Mouse (Mus musculus): ENCODE data around the gene Abcd3. TPM values are rescaled to one million over a fixed set of nuclear protein-coding genes. Genes with fewer than 3 reads are reported as not detected.

Abcd3 gene
- polyA plus RNA-seq, 1 experiment from 2014 or later: 94.1 TPM

DNA sequence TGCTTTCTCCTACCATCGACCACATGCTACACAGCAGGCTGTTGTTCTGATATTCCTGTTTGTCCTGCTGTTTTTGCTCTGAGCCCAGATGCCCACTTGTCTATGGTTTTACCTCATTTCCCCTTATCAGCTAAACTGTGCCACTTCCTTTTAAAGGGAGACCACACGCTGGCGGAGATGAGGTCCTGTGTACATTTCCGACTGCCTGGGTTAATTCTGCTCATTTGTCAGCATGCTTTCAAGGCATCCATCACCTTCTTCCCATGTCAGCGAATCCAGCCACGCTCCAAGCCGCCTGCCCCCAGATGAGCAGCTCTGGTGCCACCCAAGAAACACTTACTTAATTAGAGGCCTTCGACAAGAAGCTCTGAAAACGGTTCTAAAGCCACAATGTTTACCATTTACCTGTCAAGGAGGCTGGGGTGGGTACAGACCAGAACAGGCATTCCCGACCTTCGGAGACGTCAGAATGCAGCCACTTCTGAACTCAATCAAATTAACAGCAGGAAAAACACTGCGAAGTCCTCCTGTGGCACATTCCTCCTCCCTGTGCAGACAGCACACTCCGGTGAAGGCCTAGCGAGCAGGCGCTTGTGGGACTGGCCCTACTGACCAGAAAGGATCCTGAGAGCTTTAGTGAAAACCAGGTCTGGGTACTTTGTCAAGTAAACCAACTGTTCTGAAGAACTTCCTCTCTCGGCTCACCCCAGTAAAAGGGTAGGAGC is 75.5 kb downstream of the Abcd3 start:
- Histone ChIP-seq H3K4me2 (replicated peaks; ENCODE audit: low read depth, low read length) (no peak overlapping the region), H3K36me3 (ENCODE audit: insufficient read depth, low read length) (no peaks in the 10 kb centered on the region), H3K27ac (ENCODE audit: low read length) (peak overlapping the region; percentile 35; the same call in 1 of the 2 replicates), H3K27me3 (replicated peaks; ENCODE audit: insufficient read depth, low read length) (no peaks in the 10 kb centered on the region), H3K4me3 (ENCODE audit: low read depth, low read length) (no peak overlapping the region), H3K9me3 (ENCODE audit: low read length) (no peaks in the 10 kb centered on the region), H3K4me1 (ENCODE audit: insufficient read depth, low read depth, low read length) (0 out of 2 replicates have a peak, but pooled peaks cover 3% of the 10 kb centered on the region), H3K9ac (replicated peaks; ENCODE audit: low read depth) (no peak overlapping the region)
- WGBS: 28% methylated on average over 17 of the region's 17 CpGs
- peak; percentile 50 for ATAC-seq
- DNase-seq (ENCODE audit: low spot score): peak; percentile 56
- TF ChIP-seq CTCF (IDR thresholded peaks at IDR 0.05): no peak
- TF ChIP-seq EP300 (IDR thresholded peaks at IDR 0.05): 0 out of 2 replicates have a peak, but pooled peaks have one; percentile 22

DNA sequence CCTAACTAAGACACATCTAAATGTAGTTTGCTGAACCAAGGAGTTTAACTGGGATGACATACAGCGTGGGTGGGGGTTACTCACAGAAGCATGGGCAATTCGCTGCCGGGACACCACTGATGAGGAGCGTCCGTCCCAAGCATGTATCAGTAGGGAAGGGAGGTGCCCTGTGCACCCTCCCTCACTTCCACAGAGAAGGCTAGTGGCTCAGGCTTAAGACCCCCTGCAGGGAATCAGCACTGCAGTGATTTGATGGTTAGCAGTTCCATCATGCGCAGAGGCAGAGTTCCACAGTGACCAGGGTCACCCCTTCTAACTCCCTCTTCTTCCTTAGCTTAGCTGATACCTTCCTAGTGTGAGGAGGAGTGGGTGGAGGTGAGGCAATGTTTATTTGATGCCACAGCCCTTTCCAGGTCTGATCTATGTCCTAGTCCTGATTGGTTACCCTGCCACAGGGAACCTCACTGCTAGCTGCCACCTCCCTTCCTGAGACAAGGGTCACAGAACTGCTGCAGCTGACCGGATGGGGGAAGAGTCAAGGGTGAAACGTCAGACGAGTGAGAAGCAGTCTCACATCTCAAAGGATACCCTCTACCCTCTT is 76.3 kb downstream of the Abcd3 start:
- no peaks in the 10 kb centered on the region for H3K27me3 ChIP-seq (replicated peaks; ENCODE audit: insufficient read depth, low read length)
- 64% methylated on average over 9 of the region's 9 CpGs for WGBS
- H3K9ac ChIP-seq (replicated peaks; ENCODE audit: low read depth): no peak overlapping the region
- no peak overlapping the region for H3K4me3 ChIP-seq (ENCODE audit: low read depth, low read length)
- 0 out of 2 replicates have a peak, but pooled peaks cover 3% of the 10 kb centered on the region for H3K4me1 ChIP-seq (ENCODE audit: insufficient read depth, low read depth, low read length)
- no peak overlapping the region for H3K27ac ChIP-seq (ENCODE audit: low read length)
- TF ChIP-seq CTCF (IDR thresholded peaks at IDR 0.05): no peak
- TF ChIP-seq EP300 (IDR thresholded peaks at IDR 0.05): no peak
- H3K9me3 ChIP-seq (ENCODE audit: low read length): no peaks in the 10 kb centered on the region
- ATAC-seq (no peak), DNase-seq (ENCODE audit: low spot score) (no peak)
- H3K36me3 ChIP-seq (ENCODE audit: insufficient read depth, low read length): peaks cover 6% of the 10 kb centered on the region; the same call in 1 of the 2 replicates
- H3K4me2 ChIP-seq (replicated peaks; ENCODE audit: low read depth, low read length): no peak overlapping the region

DNA sequence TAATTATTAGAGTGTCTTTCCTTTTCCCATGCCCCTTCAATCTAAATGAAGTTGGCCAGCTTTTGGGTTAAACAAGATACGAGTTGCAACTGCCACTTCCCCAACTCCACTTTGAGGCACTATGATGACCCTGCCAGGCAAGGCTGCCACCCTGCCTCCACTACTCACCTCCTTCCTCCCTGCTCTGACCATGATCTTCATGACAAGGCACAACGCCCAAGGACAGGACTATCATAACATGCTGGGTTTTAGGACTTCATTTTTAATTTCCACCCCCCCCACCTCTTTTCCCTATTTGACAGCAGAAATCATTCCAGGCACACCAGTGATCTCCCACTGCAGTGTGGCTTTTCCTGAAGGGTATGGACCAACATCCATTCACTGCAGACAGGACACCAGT is 77.2 kb downstream of the Abcd3 start:
- peaks cover 6% of the 10 kb centered on the region; the same call in 1 of the 2 replicates for H3K36me3 ChIP-seq (ENCODE audit: insufficient read depth, low read length)
- H3K27ac ChIP-seq (ENCODE audit: low read length): no peak overlapping the region
- DNase-seq (ENCODE audit: low spot score): no peak
- TF ChIP-seq CTCF (IDR thresholded peaks at IDR 0.05) (no peak), EP300 (IDR thresholded peaks at IDR 0.05) (no peak)
- WGBS: 74% methylated on average over 2 of the region's 2 CpGs
- H3K4me1 ChIP-seq (ENCODE audit: insufficient read depth, low read depth, low read length): 0 out of 2 replicates have a peak, but pooled peaks cover 3% of the 10 kb centered on the region
- no peak overlapping the region for H3K9ac ChIP-seq (replicated peaks; ENCODE audit: low read depth)
- H3K27me3 ChIP-seq (replicated peaks; ENCODE audit: insufficient read depth, low read length): no peaks in the 10 kb centered on the region
- H3K9me3 ChIP-seq (ENCODE audit: low read length): no peaks in the 10 kb centered on the region
- no peak for ATAC-seq
- no peak overlapping the region for H3K4me2 ChIP-seq (replicated peaks; ENCODE audit: low read depth, low read length)
- H3K4me3 ChIP-seq (ENCODE audit: low read depth, low read length): no peak overlapping the region

DNA sequence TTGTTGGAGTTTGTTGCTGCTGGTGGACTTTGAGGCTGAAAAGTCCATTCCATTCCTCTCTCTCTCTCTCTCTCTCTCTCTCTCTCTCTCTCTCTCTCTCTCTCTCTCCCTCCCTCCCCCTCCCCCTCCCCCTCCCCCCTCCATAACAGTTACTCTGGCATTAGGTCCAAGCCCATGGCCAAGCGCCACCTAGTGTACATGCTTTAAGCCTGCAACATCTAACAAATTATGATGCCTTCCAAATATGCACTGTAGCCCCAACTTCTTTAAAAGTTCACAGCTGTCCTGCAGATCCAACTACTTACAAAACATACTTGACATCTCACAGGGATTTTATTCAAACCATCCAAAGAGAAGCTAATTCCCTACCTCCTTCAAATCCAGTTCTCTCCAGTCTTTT is 77.6 kb downstream of the Abcd3 start:
- Histone ChIP-seq H3K4me1 (ENCODE audit: insufficient read depth, low read depth, low read length) (0 out of 2 replicates have a peak, but pooled peaks cover 3% of the 10 kb centered on the region), H3K9me3 (ENCODE audit: low read length) (no peaks in the 10 kb centered on the region), H3K27ac (ENCODE audit: low read length) (no peak overlapping the region), H3K27me3 (replicated peaks; ENCODE audit: insufficient read depth, low read length) (no peaks in the 10 kb centered on the region), H3K9ac (replicated peaks; ENCODE audit: low read depth) (no peak overlapping the region), H3K4me3 (ENCODE audit: low read depth, low read length) (no peak overlapping the region), H3K36me3 (ENCODE audit: insufficient read depth, low read length) (peaks cover 8% of the 10 kb centered on the region; the same call in 1 of the 2 replicates), H3K4me2 (replicated peaks; ENCODE audit: low read depth, low read length) (no peak overlapping the region)
- DNase-seq (ENCODE audit: low spot score): peak; percentile 40
- WGBS: 54% methylated on average over 1 of the region's 1 CpGs
- TF ChIP-seq EP300 (IDR thresholded peaks at IDR 0.05) (no peak), CTCF (IDR thresholded peaks at IDR 0.05) (peak; percentile 72)
- no peak for ATAC-seq

DNA sequence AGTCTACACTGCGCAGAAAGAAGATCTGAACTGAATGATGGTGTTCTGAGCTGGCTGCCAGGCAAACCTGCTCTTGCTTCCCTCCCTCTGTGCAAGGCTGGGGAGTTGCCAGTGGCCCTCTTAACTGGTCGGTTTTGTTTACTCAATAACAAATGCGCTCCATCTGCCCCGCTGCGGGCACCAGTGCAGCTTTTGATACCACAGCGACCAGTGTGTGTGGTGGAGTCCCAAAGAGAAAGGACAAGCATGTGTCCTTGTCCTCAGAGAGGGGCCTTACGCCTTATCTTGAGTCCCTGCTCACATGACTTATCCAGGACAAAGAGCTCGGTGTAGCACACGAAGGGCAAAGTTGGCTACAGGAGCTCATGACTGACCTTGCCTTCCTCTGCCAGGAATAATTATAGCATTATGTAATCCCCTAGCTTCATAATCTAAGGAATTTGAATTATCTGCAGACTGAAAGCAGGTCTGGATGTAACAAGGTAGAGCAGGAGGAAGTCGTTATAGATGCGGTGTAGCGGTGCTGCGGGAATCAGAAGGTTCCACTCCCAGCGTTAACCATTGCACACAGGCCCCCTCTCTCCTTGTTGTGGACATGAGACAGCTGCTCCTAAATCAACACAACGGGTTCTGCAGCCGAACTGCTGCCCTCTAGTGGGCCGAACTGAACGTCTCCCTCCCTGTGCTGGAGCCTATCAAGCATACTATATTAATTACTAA is 78.9 kb downstream of the Abcd3 start:
- no peaks in the 10 kb centered on the region for H3K27me3 ChIP-seq (replicated peaks; ENCODE audit: insufficient read depth, low read length)
- 20% methylated on average over 18 of the region's 18 CpGs for WGBS
- peak overlapping the region; percentile 29 for H3K4me2 ChIP-seq (replicated peaks; ENCODE audit: low read depth, low read length)
- ATAC-seq: peak; percentile 81
- H3K27ac ChIP-seq (ENCODE audit: low read length): peak overlapping the region; percentile 54
- H3K4me1 ChIP-seq (ENCODE audit: insufficient read depth, low read depth, low read length): 0 out of 2 replicates have a peak, but pooled peaks cover 3% of the 10 kb centered on the region
- no peak overlapping the region for H3K4me3 ChIP-seq (ENCODE audit: low read depth, low read length)
- TF ChIP-seq EP300 (IDR thresholded peaks at IDR 0.05) (no peak), CTCF (IDR thresholded peaks at IDR 0.05) (peak; percentile 88)
- H3K9ac ChIP-seq (replicated peaks; ENCODE audit: low read depth): no peak overlapping the region
- H3K36me3 ChIP-seq (ENCODE audit: insufficient read depth, low read length): peaks cover 10% of the 10 kb centered on the region; the same call in 1 of the 2 replicates
- DNase-seq (ENCODE audit: low spot score): peak; percentile 91
- no peaks in the 10 kb centered on the region for H3K9me3 ChIP-seq (ENCODE audit: low read length)

DNA sequence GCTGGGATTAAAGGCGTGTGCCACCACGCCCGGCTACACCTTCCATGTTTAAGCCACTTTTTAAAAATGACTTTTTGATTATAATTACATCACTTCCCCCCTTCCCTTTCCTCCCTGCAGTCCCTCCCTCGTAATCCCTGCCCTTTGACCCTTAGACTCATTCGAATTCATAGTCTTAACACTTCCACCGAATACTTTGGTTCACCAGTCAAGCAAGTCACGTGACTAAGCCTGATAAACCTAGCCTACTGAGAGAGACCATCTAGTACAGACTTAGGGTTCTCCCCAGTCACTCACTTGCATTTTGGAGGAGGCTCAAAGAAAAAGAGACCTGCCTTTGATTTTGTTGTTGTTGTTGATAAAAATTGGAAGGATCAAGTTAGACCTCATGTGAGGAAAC is 79.6 kb downstream of the Abcd3 start:
- TF ChIP-seq EP300 (IDR thresholded peaks at IDR 0.05) (no peak), CTCF (IDR thresholded peaks at IDR 0.05) (no peak)
- H3K4me2 ChIP-seq (replicated peaks; ENCODE audit: low read depth, low read length): no peak overlapping the region
- ATAC-seq (no peak), DNase-seq (ENCODE audit: low spot score) (no peak)
- H3K4me1 ChIP-seq (ENCODE audit: insufficient read depth, low read depth, low read length): 0 out of 2 replicates have a peak, but pooled peaks cover 3% of the 10 kb centered on the region
- 61% methylated on average over 7 of the region's 7 CpGs for WGBS
- H3K9ac ChIP-seq (replicated peaks; ENCODE audit: low read depth): no peak overlapping the region
- no peaks in the 10 kb centered on the region for H3K9me3 ChIP-seq (ENCODE audit: low read length)
- no peak overlapping the region for H3K4me3 ChIP-seq (ENCODE audit: low read depth, low read length)
- H3K36me3 ChIP-seq (ENCODE audit: insufficient read depth, low read length): peaks cover 10% of the 10 kb centered on the region; the same call in 1 of the 2 replicates
- H3K27ac ChIP-seq (ENCODE audit: low read length): peak overlapping the region; percentile 54
- H3K27me3 ChIP-seq (replicated peaks; ENCODE audit: insufficient read depth, low read length): no peaks in the 10 kb centered on the region

All from lung, postnatal 0 days (tissue).